Mouse (Mus musculus): Measurements from ENCODE around the gene Fhod1. TPM values are rescaled to one million over a fixed set of nuclear protein-coding genes. Genes with fewer than 3 reads are reported as not detected.

Gene Fhod1
- polyA plus RNA-seq, 1 experiment from 2014 or later = 1.6 TPM

DNA sequence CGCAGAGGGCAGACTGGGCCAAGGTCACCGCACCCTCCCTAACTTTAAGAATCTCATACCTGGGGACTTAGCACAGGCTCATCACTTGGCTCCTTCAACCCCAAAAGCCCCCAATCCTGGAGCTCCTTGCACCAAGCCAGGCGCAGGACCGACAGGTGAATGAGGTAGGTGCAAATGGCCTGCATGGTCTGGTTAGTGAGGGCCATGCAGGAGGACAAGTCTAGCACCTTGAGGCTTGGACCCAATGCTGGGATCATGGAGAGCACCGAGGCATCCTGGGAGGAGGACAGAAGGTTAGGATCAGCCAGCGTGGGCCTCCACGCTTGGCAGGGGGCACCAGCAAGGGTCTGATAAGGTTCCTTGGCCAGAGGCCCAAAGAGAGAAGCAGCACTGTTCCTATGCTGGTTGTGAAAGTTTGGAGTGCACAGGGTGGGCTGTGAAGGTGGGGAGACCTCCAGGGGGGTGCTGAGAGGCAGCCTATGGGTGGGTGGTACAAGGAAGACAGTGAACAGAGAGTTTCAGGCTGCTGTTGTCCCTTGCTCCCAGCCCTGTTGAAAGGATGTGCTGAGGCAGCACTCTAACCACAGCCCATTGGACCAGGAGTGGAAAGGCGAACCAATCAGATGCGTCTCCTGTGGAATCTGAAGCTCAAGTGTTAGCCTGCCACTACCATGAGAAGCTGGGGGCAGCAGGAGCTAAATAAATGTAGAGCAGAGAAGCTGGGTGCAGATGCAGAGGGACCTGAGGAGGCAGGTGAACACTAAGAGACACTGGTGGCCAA, 33.9 kb downstream of the Fhod1 start:
- ATAC-seq (ENCODE audit: low FRiP score) (no peak), DNase-seq (ENCODE audit: low spot score, missing footprints) (peak; percentile 65)
- WGBS = 82% methylated on average over 9 of the region's 9 CpGs
- H3K36me3 ChIP-seq (ENCODE audit: control insufficient read depth, insufficient read depth, low read length) = peaks cover 7% of the 10 kb centered on the region
- H3K27me3 ChIP-seq (ENCODE audit: control insufficient read depth, insufficient read depth, low read length) = no peaks in the 10 kb centered on the region
- no peak overlapping the region for H3K27ac ChIP-seq (ENCODE audit: low read depth, low read length)
- H3K4me3 ChIP-seq (ENCODE audit: low read depth, low read length) = no peak overlapping the region
- no peaks in the 10 kb centered on the region for H3K4me1 ChIP-seq (ENCODE audit: control insufficient read depth, insufficient read depth, low read length)
- H3K9me3 ChIP-seq (ENCODE audit: control insufficient read depth, low read length) = no peaks in the 10 kb centered on the region
- no peak overlapping the region for H3K9ac ChIP-seq (ENCODE audit: low read length)
- no peak overlapping the region for H3K4me2 ChIP-seq

DNA sequence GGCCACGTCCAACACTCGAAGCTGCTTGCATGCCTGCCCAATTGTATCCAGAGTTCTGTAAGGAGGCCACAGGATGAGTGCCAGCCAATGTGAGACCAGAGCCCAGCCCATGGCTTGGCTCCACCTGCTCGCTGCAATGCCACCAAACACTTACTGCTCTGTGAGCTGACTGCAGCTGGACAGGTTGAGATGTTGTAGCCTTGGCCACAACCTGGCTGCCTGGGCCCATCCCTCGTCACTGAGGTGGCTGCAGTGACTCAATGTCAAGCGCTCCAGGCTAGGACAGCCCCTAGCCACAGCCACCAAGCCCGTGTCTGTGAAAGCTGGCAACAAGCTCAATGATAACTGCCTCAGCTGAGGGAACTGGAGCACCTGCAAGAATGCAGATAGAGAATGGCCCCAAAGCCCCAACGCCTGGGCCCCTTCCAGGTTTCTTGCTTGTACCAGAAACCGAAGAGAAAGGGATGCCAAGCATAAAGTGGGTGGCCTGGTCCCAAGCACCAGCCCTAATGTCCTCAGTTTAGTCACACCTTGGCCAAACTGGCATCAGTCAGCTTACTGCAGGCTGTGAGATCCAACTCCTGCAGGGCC, 34.8 kb downstream of the Fhod1 start:
- H3K27me3 ChIP-seq (ENCODE audit: control insufficient read depth, insufficient read depth, low read length) = no peaks in the 10 kb centered on the region
- no peaks in the 10 kb centered on the region for H3K4me1 ChIP-seq (ENCODE audit: control insufficient read depth, insufficient read depth, low read length)
- ATAC-seq (ENCODE audit: low FRiP score) (no peak), DNase-seq (ENCODE audit: low spot score, missing footprints) (peak; percentile 53)
- no peak overlapping the region for H3K4me2 ChIP-seq
- H3K9ac ChIP-seq (ENCODE audit: low read length) = no peak overlapping the region
- H3K4me3 ChIP-seq (ENCODE audit: low read depth, low read length) = no peak overlapping the region
- H3K27ac ChIP-seq (ENCODE audit: low read depth, low read length) = no peak overlapping the region
- no peaks in the 10 kb centered on the region for H3K9me3 ChIP-seq (ENCODE audit: control insufficient read depth, low read length)
- peaks cover 10% of the 10 kb centered on the region for H3K36me3 ChIP-seq (ENCODE audit: control insufficient read depth, insufficient read depth, low read length)
- 86% methylated on average over 8 of the region's 8 CpGs for WGBS

DNA sequence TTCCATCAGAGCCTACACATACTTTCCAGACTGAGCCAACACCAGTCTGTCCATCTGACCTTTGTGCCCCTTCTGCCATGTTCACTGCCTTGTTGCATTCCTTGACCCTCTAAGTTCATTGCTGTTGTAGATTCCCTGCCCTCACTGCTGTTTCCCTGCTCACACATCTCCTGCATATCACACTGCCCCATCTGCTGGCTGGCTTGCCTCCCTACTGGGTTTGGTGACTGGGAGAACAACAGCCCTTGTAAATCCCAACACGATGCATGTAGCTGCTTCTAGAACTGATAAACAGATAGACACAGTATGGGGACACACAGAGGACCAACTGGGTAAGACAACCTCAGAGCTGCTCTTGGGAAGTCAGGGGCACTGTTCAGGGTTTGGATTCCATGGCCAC, 36.0 kb downstream of the Fhod1 start:
- no peak overlapping the region for H3K27ac ChIP-seq (ENCODE audit: low read depth, low read length)

DNA sequence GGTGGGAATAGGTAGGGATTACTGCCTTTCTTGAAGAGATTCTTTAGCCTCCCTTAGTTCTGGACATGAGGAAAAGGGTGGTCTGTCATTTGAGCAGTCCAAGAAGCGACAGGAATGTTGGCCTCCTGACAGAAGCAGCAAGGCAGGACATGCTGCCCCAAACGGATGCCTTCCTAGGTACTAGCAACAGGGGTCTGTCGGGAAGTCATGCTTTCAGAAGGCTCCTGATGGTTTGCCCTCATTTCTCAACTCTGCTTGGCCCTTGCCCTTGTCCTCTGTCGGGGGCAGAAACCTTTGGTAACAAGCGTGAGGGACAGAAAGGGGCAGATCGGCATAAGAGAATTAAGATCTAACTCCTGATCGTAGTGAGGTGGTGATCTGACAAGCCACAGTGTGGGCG, 37.6 kb downstream of the Fhod1 start:
- Histone ChIP-seq H3K27me3 (ENCODE audit: control insufficient read depth, insufficient read depth, low read length) (no peaks in the 10 kb centered on the region), H3K4me1 (ENCODE audit: control insufficient read depth, insufficient read depth, low read length) (peaks cover 8% of the 10 kb centered on the region), H3K9me3 (ENCODE audit: control insufficient read depth, low read length) (no peaks in the 10 kb centered on the region), H3K9ac (ENCODE audit: low read length) (no peak overlapping the region), H3K27ac (ENCODE audit: low read depth, low read length) (no peak overlapping the region), H3K36me3 (ENCODE audit: control insufficient read depth, insufficient read depth, low read length) (peaks cover 15% of the 10 kb centered on the region), H3K4me2 (no peak overlapping the region), H3K4me3 (ENCODE audit: low read depth, low read length) (no peak overlapping the region)
- ATAC-seq (ENCODE audit: low FRiP score) (no peak), DNase-seq (ENCODE audit: low spot score, missing footprints) (peak; percentile 44)
- WGBS = 85% methylated on average over 8 of the region's 8 CpGs

More for the DNA sequence above, 36.0 kb downstream of the Fhod1 start:
- no peaks in the 10 kb centered on the region for H3K27me3 ChIP-seq (ENCODE audit: control insufficient read depth, insufficient read depth, low read length)
- H3K4me2 ChIP-seq = no peak overlapping the region
- no peak overlapping the region for H3K9ac ChIP-seq (ENCODE audit: low read length)
- H3K4me1 ChIP-seq (ENCODE audit: control insufficient read depth, insufficient read depth, low read length) = no peaks in the 10 kb centered on the region
- no peak for ATAC-seq (ENCODE audit: low FRiP score)
- H3K9me3 ChIP-seq (ENCODE audit: control insufficient read depth, low read length) = no peaks in the 10 kb centered on the region
- peak; percentile 56 for DNase-seq (ENCODE audit: low spot score, missing footprints)
- H3K4me3 ChIP-seq (ENCODE audit: low read depth, low read length) = no peak overlapping the region
- WGBS = 79% methylated on average over 1 of the region's 1 CpGs
- peaks cover 15% of the 10 kb centered on the region for H3K36me3 ChIP-seq (ENCODE audit: control insufficient read depth, insufficient read depth, low read length)

DNA sequence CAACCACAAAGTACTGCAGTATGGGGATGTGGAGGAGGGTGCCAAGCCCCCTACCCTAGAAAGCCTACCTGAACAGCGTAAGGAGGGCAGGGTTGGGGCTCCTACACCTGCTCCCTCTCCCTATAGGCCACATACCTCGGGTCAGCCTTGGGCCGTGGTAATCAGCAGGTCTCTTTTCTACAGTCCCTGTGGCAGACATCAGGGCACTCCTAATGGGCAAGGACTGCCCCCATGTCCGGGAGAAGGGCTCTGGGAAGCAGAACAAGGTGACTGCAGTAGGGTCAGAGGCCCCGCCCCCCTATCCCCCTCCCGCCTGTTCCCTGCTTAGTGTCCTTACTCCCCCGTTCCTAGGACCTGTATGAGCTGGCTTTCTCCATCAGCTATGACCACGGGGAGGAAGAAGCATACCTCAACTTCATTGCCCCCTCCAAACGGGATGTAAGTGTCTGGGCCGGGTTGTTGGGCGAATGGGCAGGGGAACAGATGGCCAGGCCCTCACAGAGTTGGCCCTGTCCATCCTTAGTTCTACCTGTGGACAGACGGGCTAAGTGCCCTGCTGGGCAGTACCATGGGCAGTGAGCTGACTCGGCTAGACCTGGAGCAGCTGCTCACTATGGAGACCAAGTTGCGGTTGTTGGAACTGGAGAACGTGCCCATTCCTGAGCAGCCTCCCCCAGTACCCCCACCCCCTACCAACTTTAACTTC, 38.5 kb downstream of the Fhod1 start:
- DNase-seq (ENCODE audit: low spot score, missing footprints) = peak; percentile 44
- WGBS = 86% methylated on average over 15 of the region's 15 CpGs
- no peak for ATAC-seq (ENCODE audit: low FRiP score)

DNA sequence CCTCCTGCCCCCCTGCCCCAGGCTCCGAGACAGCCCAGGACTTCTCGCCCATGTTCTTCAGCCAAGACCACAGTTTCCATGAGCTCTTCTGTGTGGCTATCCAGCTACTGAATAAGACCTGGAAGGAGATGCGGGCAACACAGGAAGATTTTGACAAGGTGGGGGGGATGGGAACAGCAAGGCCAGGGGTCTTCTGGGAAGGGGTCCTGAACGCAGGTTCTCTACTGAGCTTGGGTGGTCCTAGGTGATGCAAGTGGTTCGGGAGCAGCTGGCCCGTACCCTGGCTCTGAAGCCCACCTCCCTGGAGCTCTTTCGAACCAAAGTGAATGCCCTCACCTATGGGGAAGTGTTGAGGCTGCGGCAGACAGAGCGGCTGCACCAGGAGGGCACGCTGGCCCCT, 39.3 kb downstream of the Fhod1 start:
- Histone ChIP-seq H3K36me3 (ENCODE audit: control insufficient read depth, insufficient read depth, low read length) (peaks cover 13% of the 10 kb centered on the region; the same call in 1 of the 2 replicates), H3K9me3 (ENCODE audit: control insufficient read depth, low read length) (no peaks in the 10 kb centered on the region), H3K9ac (ENCODE audit: low read length) (no peak overlapping the region), H3K4me1 (ENCODE audit: control insufficient read depth, insufficient read depth, low read length) (peaks cover 8% of the 10 kb centered on the region), H3K27ac (ENCODE audit: low read depth, low read length) (no peak overlapping the region), H3K4me3 (ENCODE audit: low read depth, low read length) (no peak overlapping the region), H3K4me2 (no peak overlapping the region), H3K27me3 (ENCODE audit: control insufficient read depth, insufficient read depth, low read length) (no peaks in the 10 kb centered on the region)
- DNase-seq (ENCODE audit: low spot score, missing footprints) (no peak), ATAC-seq (ENCODE audit: low FRiP score) (no peak)
- 92% methylated on average over 10 of the region's 10 CpGs for WGBS

More for the DNA sequence above, 38.5 kb downstream of the Fhod1 start:
- no peak overlapping the region for H3K4me2 ChIP-seq
- H3K9ac ChIP-seq (ENCODE audit: low read length) = no peak overlapping the region
- H3K27ac ChIP-seq (ENCODE audit: low read depth, low read length) = no peak overlapping the region
- no peak overlapping the region for H3K4me3 ChIP-seq (ENCODE audit: low read depth, low read length)
- H3K9me3 ChIP-seq (ENCODE audit: control insufficient read depth, low read length) = no peaks in the 10 kb centered on the region
- H3K27me3 ChIP-seq (ENCODE audit: control insufficient read depth, insufficient read depth, low read length) = no peaks in the 10 kb centered on the region
- H3K4me1 ChIP-seq (ENCODE audit: control insufficient read depth, insufficient read depth, low read length) = peaks cover 8% of the 10 kb centered on the region
- H3K36me3 ChIP-seq (ENCODE audit: control insufficient read depth, insufficient read depth, low read length) = peaks cover 15% of the 10 kb centered on the region

DNA sequence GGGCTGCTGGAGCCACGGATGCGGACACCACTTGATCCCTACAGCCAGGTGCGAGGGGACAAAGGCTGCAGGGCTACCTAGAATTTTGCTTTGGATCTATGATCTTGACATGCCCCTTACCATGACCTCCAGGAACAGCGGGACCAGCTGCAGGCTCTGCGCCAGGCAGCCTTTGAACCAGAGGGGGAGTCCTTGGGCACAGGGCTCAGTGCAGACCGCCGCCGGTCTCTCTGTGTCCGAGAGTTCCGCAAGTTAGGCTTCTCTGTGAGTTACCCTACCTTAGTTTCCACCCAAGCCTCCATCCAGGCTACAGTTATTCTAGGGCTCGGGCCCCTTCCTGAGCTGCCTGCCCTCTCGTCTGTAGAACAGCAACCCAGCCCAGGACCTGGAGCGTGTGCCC, 40.1 kb downstream of the Fhod1 start:
- DNase-seq (ENCODE audit: low spot score, missing footprints) (peak; percentile 35), ATAC-seq (ENCODE audit: low FRiP score) (no peak)
- no peak overlapping the region for H3K27ac ChIP-seq (ENCODE audit: low read depth, low read length)
- peaks cover 9% of the 10 kb centered on the region; the same call in 1 of the 2 replicates for H3K36me3 ChIP-seq (ENCODE audit: control insufficient read depth, insufficient read depth, low read length)
- no peaks in the 10 kb centered on the region for H3K9me3 ChIP-seq (ENCODE audit: control insufficient read depth, low read length)
- peaks cover 8% of the 10 kb centered on the region for H3K4me1 ChIP-seq (ENCODE audit: control insufficient read depth, insufficient read depth, low read length)
- H3K9ac ChIP-seq (ENCODE audit: low read length) = no peak overlapping the region
- 94% methylated on average over 13 of the region's 13 CpGs for WGBS
- no peaks in the 10 kb centered on the region for H3K27me3 ChIP-seq (ENCODE audit: control insufficient read depth, insufficient read depth, low read length)
- H3K4me2 ChIP-seq = no peak overlapping the region
- no peak overlapping the region for H3K4me3 ChIP-seq (ENCODE audit: low read depth, low read length)

DNA sequence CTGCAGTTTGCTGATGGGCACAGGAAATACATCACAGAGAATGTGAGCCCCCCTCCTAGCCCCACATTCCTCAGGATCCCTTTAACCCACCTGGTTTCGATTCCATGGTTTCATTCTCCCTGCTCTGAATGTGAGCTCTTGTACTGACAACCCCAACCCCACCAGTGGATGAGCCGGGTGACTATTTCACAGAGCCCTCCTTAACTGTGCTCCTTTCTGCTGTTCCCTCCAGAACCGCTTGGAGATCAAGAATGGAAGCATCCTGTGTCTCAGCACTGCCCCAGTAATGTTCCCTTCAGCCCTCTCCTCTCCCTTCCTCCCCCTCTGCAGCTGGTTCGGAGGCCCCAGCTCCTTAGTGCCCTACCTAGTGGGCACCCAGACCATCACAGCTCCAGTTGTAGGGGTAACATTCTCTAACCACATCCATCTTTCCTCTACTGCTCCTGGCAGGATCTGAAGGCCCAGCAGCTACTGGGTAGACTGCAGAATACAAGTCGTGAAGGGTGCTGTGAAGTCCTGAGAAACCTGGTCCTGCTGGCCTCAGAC, 41.5 kb downstream of the Fhod1 start:
- H3K4me2 ChIP-seq = peak overlapping the region; percentile 14; the same call in 1 of the 2 replicates
- no peak overlapping the region for H3K4me3 ChIP-seq (ENCODE audit: low read depth, low read length)
- 0 out of 2 replicates have a peak overlapping the region, but pooled peaks have one; percentile 20 for H3K27ac ChIP-seq (ENCODE audit: low read depth, low read length)
- peaks cover 8% of the 10 kb centered on the region for H3K4me1 ChIP-seq (ENCODE audit: control insufficient read depth, insufficient read depth, low read length)
- peak; percentile 77 for DNase-seq (ENCODE audit: low spot score, missing footprints)
- no peaks in the 10 kb centered on the region for H3K27me3 ChIP-seq (ENCODE audit: control insufficient read depth, insufficient read depth, low read length)
- H3K9me3 ChIP-seq (ENCODE audit: control insufficient read depth, low read length) = no peaks in the 10 kb centered on the region
- H3K36me3 ChIP-seq (ENCODE audit: control insufficient read depth, insufficient read depth, low read length) = peaks cover 18% of the 10 kb centered on the region
- 61% methylated on average over 5 of the region's 5 CpGs for WGBS
- no peak overlapping the region for H3K9ac ChIP-seq (ENCODE audit: low read length)
- peak; percentile 23; the same call in 1 of the 2 replicates for ATAC-seq (ENCODE audit: low FRiP score)
